Mouse (Mus musculus) liver (tissue): ENCODE measurements around the gene Sult5a1.
"Not testable (repeated sequence)": the region's sequence is repeated elsewhere in the genome, so short reads cannot be mapped to it uniquely, and the experiment has no call there.

Experiments
- DNase-seq: peaks from one replicate; pipeline ENCODE4 v3.0.0-alpha.2; 2020; ENCODE audit warnings: mixed read lengths

Gene Sult5a1

GRCm38 (mm10) chr8:123134149-123134713, 23.9 kb downstream of the Sult5a1 start:
- no peak for DNase-seq

GRCm38 (mm10) chr8:123132953-123133352, 25.2 kb downstream of the Sult5a1 start:
- DNase-seq: no peak

GRCm38 (mm10) chr8:123131041-123131440, 27.1 kb downstream of the Sult5a1 start:
- no peak for DNase-seq

- DNase-seq: peak; percentile 79
Measured at GRCm38 (mm10) chr8:123126193-123126816, 31.8 kb downstream of the Sult5a1 start.

- DNase-seq: no peak
Measured at GRCm38 (mm10) chr8:123122670-123123069, 35.4 kb downstream of the Sult5a1 start.

- DNase-seq: no peak
Measured at GRCm38 (mm10) chr8:123122059-123122458, 36.1 kb downstream of the Sult5a1 start.

- DNase-seq: no peak
Measured at GRCm38 (mm10) chr8:123117744-123118143, 40.4 kb downstream of the Sult5a1 start.

GRCm38 (mm10) chr8:123117127-123117731, 40.9 kb downstream of the Sult5a1 start, which contains the start of gene Cpne7:
Cpne7 (plus strand) TSS chr8:123117374.
- DNase-seq: peak; percentile 77

GRCm38 (mm10) chr8:123114644-123115043, 43.5 kb downstream of the Sult5a1 start:
- no peak for DNase-seq

- DNase-seq: no peak
Measured at GRCm38 (mm10) chr8:123113908-123114469, 44.1 kb downstream of the Sult5a1 start.

- DNase-seq: no peak
Measured at GRCm38 (mm10) chr8:123112892-123113291, 45.2 kb downstream of the Sult5a1 start.

GRCm38 (mm10) chr8:123110649-123111048, 47.5 kb downstream of the Sult5a1 start:
- DNase-seq: peak; percentile 71

- no peak for DNase-seq
Measured at GRCm38 (mm10) chr8:123108953-123109352, 49.2 kb downstream of the Sult5a1 start.

GRCm38 (mm10) chr8:123108010-123108409, 50.1 kb downstream of the Sult5a1 start:
- no peak for DNase-seq

- no peak for DNase-seq
Measured at GRCm38 (mm10) chr8:123106531-123106930, 51.6 kb downstream of the Sult5a1 start.

- no peak for DNase-seq
Measured at GRCm38 (mm10) chr8:123105553-123106326, 52.4 kb downstream of the Sult5a1 start.

- DNase-seq: no peak
Measured at GRCm38 (mm10) chr8:123104046-123104767, 53.9 kb downstream of the Sult5a1 start.

- DNase-seq: no peak
Measured at GRCm38 (mm10) chr8:123103285-123103684, 54.8 kb downstream of the Sult5a1 start.

- DNase-seq: not testable (repeated sequence)
Measured at GRCm38 (mm10) chr8:123102855-123103254, 55.3 kb downstream of the Sult5a1 start.

GRCm38 (mm10) chr8:123101735-123102685, 56.1 kb downstream of the Sult5a1 start, which contains the start of gene Rpl13:
Rpl13 (plus strand) TSS chr8:123102350.
- DNase-seq: peak; percentile 96

- DNase-seq: no peak
Measured at GRCm38 (mm10) chr8:123101244-123101643, 56.9 kb downstream of the Sult5a1 start.
